Comparison of ENCODE assay signal across 8 mouse cellular contexts in the genomic region with DNA sequence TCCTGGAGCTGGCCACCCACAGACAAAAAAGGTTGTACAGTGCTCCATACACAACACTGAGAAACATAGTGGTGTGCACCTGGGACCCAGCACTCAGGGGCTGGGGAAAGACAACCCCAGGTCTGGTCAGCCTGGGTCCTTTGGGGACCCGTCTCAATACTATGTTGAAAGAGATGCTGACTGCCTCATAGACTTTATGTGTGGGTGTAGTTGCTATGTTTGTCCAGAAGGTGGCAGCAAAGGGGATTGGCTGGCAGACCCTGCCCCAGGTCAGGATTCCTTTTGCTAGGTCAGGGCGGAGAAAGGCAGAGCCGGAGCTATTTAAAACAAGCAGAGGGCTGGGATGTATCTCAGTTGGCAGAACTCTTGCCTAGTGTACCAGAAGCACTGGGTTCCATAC.
DNase-seq lines count a peak whose midpoint lies in the region; ATAC-seq and TF ChIP-seq lines count a peak whose summit lies in the region.

No protein-coding gene starts in this region.

- no peak overlapping the region for H3K4me2 ChIP-seq in kidney, embryonic 16.5 days (replicated peaks; ENCODE audit: low read depth, low read length)
- no peak overlapping the region for H3K4me2 ChIP-seq in midbrain, embryonic 13.5 days (replicated peaks)

- no peaks in the 10 kb centered on the region for H3K4me1 ChIP-seq in kidney, embryonic 16.5 days (ENCODE audit: insufficient read depth, low read length)
- H3K4me1 ChIP-seq in midbrain, embryonic 13.5 days (replicated peaks), result no peaks in the 10 kb centered on the region

- TF ChIP-seq CTCF in layer of hippocampus, adult 2 months (conservative IDR thresholded peaks at IDR 0.05), result peak; percentile 87

- no peaks in the 10 kb centered on the region for H3K36me3 ChIP-seq in kidney, embryonic 16.5 days (ENCODE audit: insufficient read depth, low read length)
- H3K36me3 ChIP-seq in midbrain, embryonic 13.5 days, result peaks cover 21% of the 10 kb centered on the region

- H3K4me3 ChIP-seq in layer of hippocampus, adult 2 months, result no peak overlapping the region
- no peak overlapping the region for H3K4me3 ChIP-seq in kidney, embryonic 16.5 days (ENCODE audit: low read length)
- no peak overlapping the region for H3K4me3 ChIP-seq in midbrain, embryonic 13.5 days (replicated peaks)

- no peak overlapping the region for H3K27ac ChIP-seq in layer of hippocampus, adult 2 months
- no peak overlapping the region for H3K27ac ChIP-seq in kidney, embryonic 16.5 days (ENCODE audit: low read length)
- no peak overlapping the region for H3K27ac ChIP-seq in midbrain, embryonic 13.5 days

- no peak overlapping the region for H3K9ac ChIP-seq in kidney, embryonic 16.5 days (replicated peaks; ENCODE audit: low read length)
- H3K9ac ChIP-seq in midbrain, embryonic 13.5 days (replicated peaks), result no peak overlapping the region

- no peaks in the 10 kb centered on the region for H3K9me3 ChIP-seq in kidney, embryonic 16.5 days (ENCODE audit: low read length)
- no peaks in the 10 kb centered on the region for H3K9me3 ChIP-seq in midbrain, embryonic 13.5 days

- ATAC-seq in erythroblast, adult 5-6 weeks (replicated peaks; ENCODE audit: low FRiP score, poor library complexity, severe bottlenecking), result peak; percentile 81
- peak; percentile 64 for ATAC-seq in kidney, embryonic 16.5 days (ENCODE audit: low FRiP score, low TSS enrichment)
- peak; percentile 49; the same call in 1 of the 2 replicates for ATAC-seq in midbrain, embryonic 13.5 days
- ATAC-seq in frontal cortex, adult (ENCODE audit: low TSS enrichment), result no peak

- no peak for DNase-seq in layer of hippocampus, adult 2 months (ENCODE audit: low spot score in 2 of 2)
- DNase-seq in layer of hippocampus, adult 18-20 months (ENCODE audit: low spot score in 2 of 2), result no peak
- DNase-seq in R1 (ENCODE audit: low read depth, low spot score), result peak; percentile 77
- DNase-seq in frontal cortex, adult 2 months (ENCODE audit: extremely low spot score in 1 of 2, low spot score in 1 of 2), result no peak

- WGBS in kidney, embryonic 16.5 days, result 13% methylated on average over 3 of the region's 3 CpGs
- WGBS in midbrain, embryonic 13.5 days, result 25% methylated on average over 3 of the region's 3 CpGs

- no peaks in the 10 kb centered on the region for H3K27me3 ChIP-seq in kidney, embryonic 16.5 days (ENCODE audit: insufficient read depth, low read length)
- H3K27me3 ChIP-seq in midbrain, embryonic 13.5 days, result no peaks in the 10 kb centered on the region
